Mouse (Mus musculus): ENCODE results near the gene Sf3a1. TPM values are rescaled to one million over a fixed set of nuclear protein-coding genes. Genes with fewer than 3 reads are reported as not detected.
A peak's percentile ranks its signal among the peaks of the same experiment; 100 is the strongest.
"Not testable (repeated sequence)": the region's sequence is repeated elsewhere in the genome, so short reads cannot be mapped to it uniquely, and the experiment has no call there.

Gene Sf3a1
- total and polyA plus RNA-seq, 3 experiments, result 32.1 to 101 (median 77.0) TPM

GRCm38 (mm10) chr11:4113970-4114369, 46.2 kb upstream of the Sf3a1 start (continued):
- TF ChIP-seq MYB (IDR thresholded peaks at IDR 0.05; ENCODE audit: low read depth, low read length) (peak; percentile 48; the same call in 1 of the 2 replicates), KAT2A (conservative IDR thresholded peaks at IDR 0.05; ENCODE audit: low read depth, low read length) (no peak), NRF1 (IDR thresholded peaks at IDR 0.05; ENCODE audit: insufficient read depth, low read depth, low read length, poor library complexity, severe bottlenecking) (no peak), MXI1 (IDR thresholded peaks at IDR 0.05; ENCODE audit: low read depth, low read length) (no peak), ZC3H11A (IDR thresholded peaks at IDR 0.05; ENCODE audit: low read depth, low read length) (no peak), HCFC1 (IDR thresholded peaks at IDR 0.05; ENCODE audit: low read depth, low read length) (0 out of 2 replicates have a peak, but pooled peaks have one; percentile 20), GABPA (IDR thresholded peaks at IDR 0.05; ENCODE audit: low read depth, low read length) (no peak), ZNF384 (IDR thresholded peaks at IDR 0.05; ENCODE audit: low read depth, low read length) (peak; percentile 84)

DNA sequence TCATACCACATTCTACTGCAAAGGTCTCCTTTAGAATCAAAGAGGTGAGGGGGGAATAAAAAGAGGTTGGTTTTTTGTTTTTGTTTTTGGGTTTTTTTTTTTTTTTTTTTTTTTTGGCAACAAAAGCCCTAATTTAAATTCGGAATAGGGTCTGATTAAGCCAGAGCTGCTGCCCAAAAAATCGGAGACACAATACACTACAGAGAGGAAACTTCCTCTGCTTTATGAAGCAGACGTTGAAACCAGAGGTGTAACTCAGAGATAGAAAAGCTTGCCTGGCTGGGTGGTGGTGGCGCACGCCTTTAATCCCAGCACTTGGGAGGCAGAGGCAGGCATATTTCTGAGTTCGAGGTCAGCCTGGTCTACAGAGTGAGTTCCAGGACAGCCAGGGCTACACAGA, 45.6 kb upstream of the Sf3a1 start:
- not testable (repeated sequence) for H3K79me2 ChIP-seq (ENCODE audit: control insufficient read depth, insufficient read depth, low read length, poor library complexity); H3K27me3 ChIP-seq (ENCODE audit: control insufficient read depth in 1 of 2, insufficient read depth in 2 of 2, low read length in 2 of 2); H3K9me3 ChIP-seq (replicated peaks; ENCODE audit: insufficient read depth, low read length)
- H3K36me3 ChIP-seq (ENCODE audit: control insufficient read depth in 1 of 2, insufficient read depth in 2 of 2, low read length in 2 of 2), result peaks cover 3 to 38% of the 10 kb centered on the region in 2 experiments; a peak in 2 of 4 replicates
- DNase-seq (ENCODE audit: low read depth, low spot score), result peak; percentile 52
- H3K27ac ChIP-seq (ENCODE audit: control insufficient read depth, low read depth, low read length), result peak overlapping the region; percentile 56
- peaks cover 33 to 52% of the 10 kb centered on the region in 2 experiments for H3K4me1 ChIP-seq (ENCODE audit: control insufficient read depth in 1 of 2, insufficient read depth in 2 of 2, low read length in 2 of 2)
- peak overlapping the region in 1 of 2 experiments; percentile 6; a peak in 1 of 4 replicates for H3K4me3 ChIP-seq (ENCODE audit: control insufficient read depth in 1 of 2, insufficient read depth in 1 of 2, low read depth in 2 of 2, low read length in 2 of 2)
- peak; percentile 74 for TF ChIP-seq TBP (IDR thresholded peaks at IDR 0.05; ENCODE audit: low read depth, low read length)
- TF ChIP-seq ZNF384 (IDR thresholded peaks at IDR 0.05; ENCODE audit: low read depth, low read length), result peak; percentile 55; the same call in 1 of the 2 replicates
- peak overlapping the region; percentile 32; the same call in 1 of the 2 replicates for H3K9ac ChIP-seq (ENCODE audit: control insufficient read depth, low read depth, low read length, poor library complexity, severe bottlenecking)

- H3K79me2 ChIP-seq (ENCODE audit: control insufficient read depth, insufficient read depth, low read length, poor library complexity), result no peaks in the 10 kb centered on the region
- TF ChIP-seq ZKSCAN1 (IDR thresholded peaks at IDR 0.05; ENCODE audit: low read depth, low read length) (no peak), MYC (IDR thresholded peaks at IDR 0.05; ENCODE audit: low read depth, low read length) (no peak), MAX (IDR thresholded peaks at IDR 0.05; ENCODE audit: low read length) (no peak), TCF12 (IDR thresholded peaks at IDR 0.05; ENCODE audit: low read depth, low read length) (peak; percentile 36; the same call in 1 of the 2 replicates), ELF1 (IDR thresholded peaks at IDR 0.05; ENCODE audit: low read depth, low read length) (no peak), HCFC1 (IDR thresholded peaks at IDR 0.05; ENCODE audit: low read depth, low read length) (no peak)
- H3K9me3 ChIP-seq (replicated peaks; ENCODE audit: insufficient read depth, low read length), result no peaks in the 10 kb centered on the region
- no peak overlapping the region for H3K27ac ChIP-seq (ENCODE audit: control insufficient read depth, low read depth, low read length)
- H3K4me3 ChIP-seq (ENCODE audit: control insufficient read depth in 1 of 2, insufficient read depth in 1 of 2, low read depth in 2 of 2, low read length in 2 of 2), result no peak overlapping the region
- H3K9ac ChIP-seq (ENCODE audit: control insufficient read depth, low read depth, low read length, poor library complexity, severe bottlenecking), result no peak overlapping the region
- no peak for DNase-seq (ENCODE audit: low read depth, low spot score)
- peaks cover 33 to 58% of the 10 kb centered on the region in 2 experiments for H3K4me1 ChIP-seq (ENCODE audit: control insufficient read depth in 1 of 2, insufficient read depth in 2 of 2, low read length in 2 of 2)
- H3K27me3 ChIP-seq (ENCODE audit: control insufficient read depth in 1 of 2, insufficient read depth in 2 of 2, low read length in 2 of 2), result no peaks in the 10 kb centered on the region
- H3K36me3 ChIP-seq (ENCODE audit: control insufficient read depth in 1 of 2, insufficient read depth in 2 of 2, low read length in 2 of 2), result peaks cover 3 to 39% of the 10 kb centered on the region in 2 experiments; a peak in 2 of 4 replicates
Measured at GRCm38 (mm10) chr11:4115407-4115806, 44.7 kb upstream of the Sf3a1 start.
